Mouse (Mus musculus) limb, embryonic 11.5 days (tissue): ENCODE results near the gene Apol11b. TPM values are rescaled to one million over a fixed set of nuclear protein-coding genes. Genes with fewer than 3 reads are reported as not detected.
"Not testable (repeated sequence)": the region's sequence is repeated elsewhere in the genome, so short reads cannot be mapped to it uniquely, and the experiment has no call there.

ENCODE experiments used
- ATAC-seq: fragments of 200-750 bp; cut with Nextera tagmentation; 2 replicates; pipeline ENCODE4 v1.8.0; 2017; ENCODE audit warnings: low read depth; ENCODE audit not compliant: insufficient number of reproducible peaks, low FRiP score, low TSS enrichment
- DNase-seq: peaks from one replicate; pipeline ENCODE4 v3.0.0-alpha.2; 2015; ENCODE audit warnings: low spot score
- H3K27ac ChIP-seq: fragments of 300-500 bp; sonication (generic); replicated peaks from 2 replicates; pipeline ENCODE4 v1.5.1; 2014; ENCODE audit warnings: low read depth, mild to moderate bottlenecking, low read length
- H3K27me3 ChIP-seq: fragments of 300-500 bp; sonication (generic); 2 replicates; pipeline ENCODE4 v1.6.1; 2014; ENCODE audit warnings: mild to moderate bottlenecking, low read length, mixed read lengths; ENCODE audit not compliant: control insufficient read depth, insufficient read depth
- H3K36me3 ChIP-seq: fragments of 300-500 bp; sonication (generic); 2 replicates; pipeline ENCODE4 v1.6.1; 2014; ENCODE audit warnings: mild to moderate bottlenecking, low read length, moderate library complexity, mixed read lengths; ENCODE audit not compliant: control insufficient read depth, insufficient read depth
- H3K4me1 ChIP-seq: fragments of 300-500 bp; sonication (generic); 2 replicates; pipeline ENCODE4 v1.6.1; 2014; ENCODE audit warnings: low read length, mixed read lengths; ENCODE audit not compliant: control insufficient read depth, insufficient read depth
- H3K4me2 ChIP-seq: fragments of 300-500 bp; sonication (generic); 2 replicates; pipeline ENCODE4 v1.6.1; 2014; ENCODE audit warnings: low read depth, mild to moderate bottlenecking, moderate library complexity; ENCODE audit not compliant: severe bottlenecking
- H3K4me3 ChIP-seq: fragments of 300-500 bp; sonication (generic); 2 replicates; pipeline ENCODE4 v1.5.1; 2014; ENCODE audit warnings: low read depth, low read length
- H3K9ac ChIP-seq: fragments of 300-500 bp; sonication (generic); 2 replicates; pipeline ENCODE4 v1.6.1; 2014; ENCODE audit warnings: mild to moderate bottlenecking, low read length
- H3K9me3 ChIP-seq: fragments of 300-500 bp; sonication (generic); 2 replicates; pipeline ENCODE4 v1.6.1; 2016; ENCODE audit warnings: low read length; ENCODE audit not compliant: control insufficient read depth
- WGBS: fragments of 180-500 bp; shearing (Covaris S2); extraction: QIAGEN DNeasy Blood & Tissue Kit; methylation state at CpG from one replicate; pipeline ENCODE4 v1.1.7; 2014; 5-methylcytosine and 5-hydroxymethylcytosine counted together
- polyA plus RNA-seq: library from polyadenylated mRNA; unstranded; fragments of >200 nt; fragmentation: Nextera tagmentation; extraction: Ambion mirVana; gene quantifications from 2 replicates; pipeline ENCODE4 v1.2.1, GENCODE M21; 2014

The Apol11b gene
- 0.16 TPM in 1 of 2 replicates, not detected in the other for polyA plus RNA-seq

- not testable (repeated sequence) for H3K4me1 ChIP-seq, DNase-seq, H3K9ac ChIP-seq, H3K9me3 ChIP-seq, ATAC-seq, H3K4me3 ChIP-seq, H3K36me3 ChIP-seq, H3K27ac ChIP-seq, H3K27me3 ChIP-seq, H3K4me2 ChIP-seq
- 78% methylated on average over 2 of the region's 2 CpGs for WGBS
Observed at GRCm38 (mm10) chr15:77643176-77643575, at the start of gene Apol11b. Gene Apol11b, minus strand, starts transcription at chr15:77643286.

GRCm38 (mm10) chr15:77691532-77692311 lies 48.6 kb upstream of the Apol11b start:
- not testable (repeated sequence) for H3K4me1 ChIP-seq, H3K27ac ChIP-seq, H3K27me3 ChIP-seq, H3K9me3 ChIP-seq, H3K36me3 ChIP-seq, H3K4me3 ChIP-seq, ATAC-seq
- peak overlapping the region; percentile 28 for H3K9ac ChIP-seq
- WGBS, result 8% methylated on average over 19 of the region's 20 CpGs
- peak; percentile 54 for DNase-seq
- H3K4me2 ChIP-seq, result peak overlapping the region; percentile 29

GRCm38 (mm10) chr15:77683944-77684343 lies 40.9 kb upstream of the Apol11b start:
- 6% methylated on average over 8 of the region's 11 CpGs for WGBS

GRCm38 (mm10) chr15:77674081-77674480 lies 31.0 kb upstream of the Apol11b start:
- ATAC-seq, H3K4me3 ChIP-seq, DNase-seq, H3K27ac ChIP-seq, H3K9ac ChIP-seq, H3K4me1 ChIP-seq, H3K27me3 ChIP-seq, H3K4me2 ChIP-seq, H3K36me3 ChIP-seq, H3K9me3 ChIP-seq: not testable (repeated sequence)
- 70% methylated on average over 1 of the region's 1 CpGs for WGBS

More at GRCm38 (mm10) chr15:77683944-77684343, 40.9 kb upstream of the Apol11b start:
- not testable (repeated sequence) for H3K27ac ChIP-seq, H3K36me3 ChIP-seq, H3K9ac ChIP-seq, ATAC-seq, H3K27me3 ChIP-seq, H3K4me1 ChIP-seq, H3K4me2 ChIP-seq, H3K4me3 ChIP-seq, H3K9me3 ChIP-seq
- DNase-seq, result peak; percentile 58

GRCm38 (mm10) chr15:77661841-77662240 lies 18.8 kb upstream of the Apol11b start:
- 40% methylated on average over 2 of the region's 2 CpGs for WGBS
- ATAC-seq, result not testable (repeated sequence)

GRCm38 (mm10) chr15:77659773-77660172 lies 16.7 kb upstream of the Apol11b start:
- not testable (repeated sequence) for H3K4me2 ChIP-seq, ATAC-seq, H3K27ac ChIP-seq, H3K27me3 ChIP-seq, H3K9ac ChIP-seq, DNase-seq, H3K4me1 ChIP-seq, H3K4me3 ChIP-seq, H3K36me3 ChIP-seq, H3K9me3 ChIP-seq
- WGBS, result 68% methylated on average over 1 of the region's 1 CpGs

More at GRCm38 (mm10) chr15:77661841-77662240, 18.8 kb upstream of the Apol11b start:
- not testable (repeated sequence) for H3K27me3 ChIP-seq, H3K27ac ChIP-seq, DNase-seq, H3K9ac ChIP-seq, H3K4me2 ChIP-seq, H3K36me3 ChIP-seq, H3K4me1 ChIP-seq, H3K9me3 ChIP-seq, H3K4me3 ChIP-seq

- not testable (repeated sequence) for H3K9ac ChIP-seq, H3K4me2 ChIP-seq, DNase-seq, H3K4me1 ChIP-seq, H3K36me3 ChIP-seq, H3K27ac ChIP-seq, ATAC-seq, H3K4me3 ChIP-seq, H3K9me3 ChIP-seq, H3K27me3 ChIP-seq
Observed at GRCm38 (mm10) chr15:77651143-77651542, 8.1 kb upstream of the Apol11b start.

GRCm38 (mm10) chr15:77629822-77630221 lies 13.3 kb downstream of the Apol11b start:
- H3K36me3 ChIP-seq, H3K4me1 ChIP-seq, H3K27me3 ChIP-seq, H3K9me3 ChIP-seq, H3K27ac ChIP-seq, H3K9ac ChIP-seq, H3K4me2 ChIP-seq, ATAC-seq, DNase-seq, H3K4me3 ChIP-seq: not testable (repeated sequence)
- 91% methylated on average over 3 of the region's 3 CpGs for WGBS
